Mouse (Mus musculus) ES-E14 (cell line): ENCODE measurements around the gene Utp18. TPM values are rescaled to one million over a fixed set of nuclear protein-coding genes. Genes with fewer than 3 reads are reported as not detected.

Experiments
- DNase-seq: peaks from one replicate; pipeline ENCODE4 v3.0.0-alpha.2; 2013; ENCODE audit warnings: low read depth, low spot score
- H3K27ac ChIP-seq: 2 replicates; pipeline ENCODE4 v1.5.1; 2012; ENCODE audit warnings: low read depth, mild to moderate bottlenecking, low read length, moderate library complexity, mixed read lengths; ENCODE audit not compliant: poor library complexity, insufficient read depth, severe bottlenecking
- H3K36me3 ChIP-seq: 2 replicates; pipeline ENCODE4 v1.6.1; 2012; ENCODE audit warnings: mild to moderate bottlenecking, low read length, moderate library complexity, mixed read lengths; ENCODE audit not compliant: control insufficient read depth, poor library complexity, insufficient read depth, severe bottlenecking
- H3K4me1 ChIP-seq, 2 experiments: fragments of 150-350 bp in 1 of 2; sonication (generic) in 1 of 2; 2 replicates each; pipeline ENCODE4 v1.6.1; 2012; ENCODE audit warnings: low read length in 2 of 2, mild to moderate bottlenecking in 1 of 2, mixed read lengths in 1 of 2; ENCODE audit not compliant: control insufficient read depth in 2 of 2, insufficient read depth in 2 of 2, poor library complexity in 1 of 2
- H3K4me3 ChIP-seq, 2 experiments: fragments of 150-350 bp in 1 of 2; sonication (generic) in 1 of 2; 2 replicates each; pipeline ENCODE4 v1.5.1; 2012; ENCODE audit warnings: low read length in 2 of 2, low read depth in 1 of 2, mild to moderate bottlenecking in 1 of 2, mixed read lengths in 1 of 2; ENCODE audit not compliant: insufficient read depth in 1 of 2, poor library complexity in 1 of 2, severe bottlenecking in 1 of 2
- H3K9ac ChIP-seq: 2 replicates; pipeline ENCODE4 v1.6.1; 2012; ENCODE audit warnings: low read depth, mild to moderate bottlenecking, low read length, mixed read lengths; ENCODE audit not compliant: poor library complexity, insufficient read depth, severe bottlenecking
- H3K9me3 ChIP-seq: fragments of 150-350 bp; sonication (generic); 2 replicates; pipeline ENCODE4 v1.6.1; 2012; ENCODE audit warnings: low read depth, mild to moderate bottlenecking, low read length; ENCODE audit not compliant: control insufficient read depth, insufficient read depth
- CHD2 ChIP-seq: IDR thresholded peaks from 2 replicates; pipeline ENCODE4 v1.6.1; 2014; ENCODE audit warnings: mild to moderate bottlenecking, low read depth, low read length, inconsistent platforms
- HCFC1 ChIP-seq: IDR thresholded peaks from 2 replicates; pipeline ENCODE4 v1.6.1; 2012; ENCODE audit warnings: low read length, inconsistent platforms, borderline replicate concordance; ENCODE audit not compliant: insufficient read depth
- MAFK ChIP-seq: IDR thresholded peaks from 2 replicates; pipeline ENCODE4 v1.6.1; 2014; ENCODE audit warnings: mild to moderate bottlenecking, low read depth, low read length, inconsistent platforms; ENCODE audit not compliant: insufficient read depth
- ZC3H11A ChIP-seq: IDR thresholded peaks from 2 replicates; pipeline ENCODE4 v1.6.1; 2012; ENCODE audit warnings: low read depth, mild to moderate bottlenecking, inconsistent platforms, low read length, borderline replicate concordance
- ZNF384 ChIP-seq: IDR thresholded peaks from 2 replicates; pipeline ENCODE4 v1.6.1; 2012; ENCODE audit warnings: low read depth, low read length, inconsistent platforms
- in situ Hi-C, 2 experiments: fragments of 600-800 bp; cut with MboI; formaldehyde crosslinking; loops; one replicate each; pipeline ENCODE4 v1.15.1; 2025; ENCODE audit warnings: low sequenced_read_pairs in 2 of 2, inconsistent platforms in 1 of 2; ENCODE audit not compliant: unreplicated experiment in 2 of 2
- total RNA-seq: library from RNA; depleted of rRNA; stranded (reverse); fragments of 300-350 nt; gene quantifications from 2 replicates; pipeline ENCODE4 v1.2.3, GENCODE M21; 2012

Gene Utp18
- total RNA-seq, 1 experiment, result 48.2 TPM

DNA sequence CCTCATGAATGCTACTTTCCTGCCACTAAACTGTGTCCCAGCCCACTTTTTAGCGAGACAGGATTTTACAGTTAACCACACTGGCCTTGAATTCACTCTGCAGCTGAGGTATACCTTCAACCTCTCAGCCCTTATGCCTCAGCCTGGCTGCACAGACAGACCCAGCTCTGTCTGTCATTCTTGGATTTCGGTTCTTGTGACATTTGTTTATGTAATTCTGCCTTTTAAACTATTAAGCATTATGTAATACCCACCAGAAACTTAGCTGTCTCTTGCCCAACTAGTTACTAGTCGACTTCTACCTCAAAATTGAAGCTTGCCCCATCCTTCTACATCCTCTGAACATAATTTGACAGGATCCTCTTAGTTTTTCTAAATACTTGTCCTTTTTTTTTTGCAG is 22.3 kb upstream of the Utp18 start:
- H3K27ac ChIP-seq, result no peak overlapping the region
- DNase-seq, result no peak
- no peak overlapping the region for H3K4me3 ChIP-seq
- in situ Hi-C loops, result no loop called here
- H3K4me1 ChIP-seq, result no peaks in the 10 kb centered on the region
- H3K36me3 ChIP-seq, result peaks cover 21% of the 10 kb centered on the region
- H3K9me3 ChIP-seq, result no peaks in the 10 kb centered on the region
- no peak for TF ChIP-seq MAFK
- TF ChIP-seq CHD2, result no peak
- no peak for TF ChIP-seq ZNF384
- no peak for TF ChIP-seq ZC3H11A
- TF ChIP-seq HCFC1, result no peak
- H3K9ac ChIP-seq, result no peak overlapping the region

DNA sequence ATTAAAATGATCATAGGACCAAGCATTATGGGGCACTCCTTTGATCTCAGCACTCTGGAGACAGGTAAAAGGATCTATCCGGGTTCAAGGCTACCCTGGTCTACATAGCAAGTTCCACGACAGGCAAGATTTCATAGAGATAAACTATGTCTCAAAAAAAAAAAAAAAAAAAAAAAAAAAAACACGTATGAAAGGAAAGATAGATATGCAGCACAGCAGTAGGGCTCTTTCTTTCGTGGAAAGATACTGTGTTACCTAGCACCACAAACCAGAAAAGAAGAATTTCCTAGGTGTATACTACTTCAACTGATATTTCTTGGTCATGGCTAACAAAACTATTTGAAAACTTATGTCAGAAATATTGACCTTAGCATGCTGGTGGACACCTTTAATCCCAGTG is 21.3 kb upstream of the Utp18 start:
- in situ Hi-C loops, result no loop called here
- H3K36me3 ChIP-seq, result peaks cover 21% of the 10 kb centered on the region

DNA sequence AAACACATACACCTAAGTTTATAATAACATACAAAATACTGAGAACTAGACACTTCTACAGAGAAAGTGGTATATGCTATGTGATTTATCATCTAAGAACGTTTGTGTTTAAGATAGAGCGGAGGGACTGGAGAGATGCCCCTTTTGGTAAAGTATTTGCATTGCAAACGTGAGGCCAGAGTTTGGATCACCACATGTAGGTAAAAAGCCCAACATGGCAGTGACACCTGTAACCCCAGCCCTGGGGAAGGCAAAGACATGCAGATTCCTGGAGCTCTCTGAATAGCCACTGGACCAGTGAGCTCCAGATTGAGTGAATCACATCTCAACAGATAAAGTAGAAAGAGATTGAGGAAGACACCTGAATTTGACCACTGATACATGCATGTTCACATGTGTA is 12.2 kb upstream of the Utp18 start:
- H3K9me3 ChIP-seq, result no peaks in the 10 kb centered on the region
- no peak overlapping the region for H3K27ac ChIP-seq
- H3K4me3 ChIP-seq, result no peak overlapping the region
- peaks cover 1% of the 10 kb centered on the region; the same call in 1 of the 2 replicates for H3K36me3 ChIP-seq
- in situ Hi-C loops, result no loop called here
- no peak overlapping the region for H3K9ac ChIP-seq
- TF ChIP-seq MAFK (no peak), CHD2 (no peak)
- no peaks in the 10 kb centered on the region for H3K4me1 ChIP-seq
- DNase-seq, result no peak

More for the DNA sequence above, 21.3 kb upstream of the Utp18 start:
- no peaks in the 10 kb centered on the region for H3K9me3 ChIP-seq
- no peaks in the 10 kb centered on the region for H3K4me1 ChIP-seq
- no peak overlapping the region for H3K9ac ChIP-seq
- H3K4me3 ChIP-seq, result no peak overlapping the region
- DNase-seq, result no peak
- TF ChIP-seq MAFK, result no peak
- no peak for TF ChIP-seq CHD2
- TF ChIP-seq ZNF384, result no peak
- no peak for TF ChIP-seq ZC3H11A
- TF ChIP-seq HCFC1, result no peak
- no peak overlapping the region for H3K27ac ChIP-seq

GRCm38 (mm10) chr11:93887080-93887447 is 1.5 kb upstream of the Utp18 start:
- Histone ChIP-seq H3K36me3 (peaks cover 6% of the 10 kb centered on the region), H3K4me1 (peaks cover 0 to 7% of the 10 kb centered on the region in 2 experiments; a peak in 1 of 4 replicates), H3K9ac (peak overlapping the region; percentile 60), H3K27ac (no peak overlapping the region), H3K9me3 (no peaks in the 10 kb centered on the region), H3K4me3 (peak overlapping the region; percentile 82 to 85)
- TF ChIP-seq MAFK, result no peak
- no peak for TF ChIP-seq CHD2
- no peak for TF ChIP-seq ZC3H11A
- no peak for TF ChIP-seq HCFC1
- TF ChIP-seq ZNF384, result no peak
- no peak for DNase-seq
- in situ Hi-C loops, result no loop called here
